In the genomic region with DNA sequence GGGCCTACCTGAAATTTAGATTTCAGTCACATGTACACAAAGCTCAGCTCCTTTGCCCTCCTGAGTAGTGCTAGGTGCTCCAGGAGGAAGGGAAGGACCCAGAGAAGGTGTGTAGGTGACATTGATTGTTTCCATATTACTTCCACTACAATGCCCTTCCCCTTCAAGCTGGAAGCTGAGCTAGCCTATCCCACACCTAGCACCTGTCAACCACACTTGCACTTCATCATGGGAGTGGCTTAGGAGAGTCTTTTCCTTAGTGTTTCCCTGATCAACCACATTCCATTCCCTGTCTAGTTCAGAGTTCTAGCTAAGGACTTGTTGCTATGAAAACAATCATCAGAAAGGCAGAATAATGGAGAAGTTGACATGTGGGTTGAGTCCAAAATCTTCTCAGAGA, we compare ENCODE assay signal across 24 mouse cellular contexts. TPM values are rescaled to one million over a fixed set of nuclear protein-coding genes. Genes with fewer than 3 reads are reported as not detected.
DNase-seq lines count a peak whose midpoint lies in the region; ATAC-seq lines count a peak whose summit lies in the region.
"Had no signal": no experiment of that assay in that cellular context is flagged by ENCODE, and none has a peak within 500 bp of the region (broad histone marks: within the 10 kb centered on the region; RNA-seq: fewer than 3 reads in every experiment).

No protein-coding gene starts in this region.

- H3K9ac ChIP-seq in kidney, embryonic 16.5 days (replicated peaks; ENCODE audit: low read length), result no peak overlapping the region
- H3K9ac ChIP-seq in lung, embryonic 16.5 days (ENCODE audit: low read length), result no peak overlapping the region
- no peak overlapping the region for H3K9ac ChIP-seq in stomach, embryonic 14.5 days (replicated peaks; ENCODE audit: low read depth, low read length)
- H3K9ac ChIP-seq in hindbrain, embryonic 13.5 days, result no peak overlapping the region
- H3K9ac ChIP-seq: embryonic facial prominence, embryonic 15.5 days; heart, embryonic 15.5 days; hindbrain, embryonic 15.5 days had no signal

- ATAC-seq in kidney, embryonic 16.5 days (ENCODE audit: low FRiP score, low TSS enrichment), result 0 out of 2 replicates have a peak, but pooled peaks have one; percentile 41
- peak; percentile 65 for ATAC-seq in lung, embryonic 16.5 days (ENCODE audit: low read depth)
- no peak for ATAC-seq in stomach, embryonic 14.5 days (ENCODE audit: insufficient number of reproducible peaks, insufficient read depth, low FRiP score, low read depth)
- no peak for ATAC-seq in hindbrain, embryonic 13.5 days (ENCODE audit: low FRiP score)
- ATAC-seq: forebrain, embryonic 14.5 days had no signal

- H3K4me2 ChIP-seq in kidney, embryonic 16.5 days (replicated peaks; ENCODE audit: low read depth, low read length), result no peak overlapping the region
- no peak overlapping the region for H3K4me2 ChIP-seq in lung, embryonic 16.5 days (ENCODE audit: low read depth, low read length)
- no peak overlapping the region for H3K4me2 ChIP-seq in stomach, embryonic 14.5 days (replicated peaks; ENCODE audit: low read depth, low read length)
- no peak overlapping the region for H3K4me2 ChIP-seq in hindbrain, embryonic 13.5 days
- H3K4me2 ChIP-seq: embryonic facial prominence, embryonic 15.5 days; hindbrain, embryonic 15.5 days had no signal

- peak; percentile 58 for DNase-seq in heart, adult 11 months
- DNase-seq in heart, adult 9 months (ENCODE audit: low spot score in 2 of 2), result no peak
- no peak for DNase-seq in kidney, postnatal 10 days
- DNase-seq in lung, postnatal 14 days, result no peak
- DNase-seq: adrenal gland, postnatal 10 days; cerebellum, adult 11 months; cerebellum, adult 8-10 months; cerebellum, postnatal 14 days; heart, adult 2 months; heart, postnatal 14 days had no signal

- no peaks in the 10 kb centered on the region for H3K27me3 ChIP-seq in kidney, embryonic 16.5 days (ENCODE audit: insufficient read depth, low read length)
- H3K27me3 ChIP-seq in lung, embryonic 16.5 days (ENCODE audit: control insufficient read depth, insufficient read depth, low read depth, low read length), result no peaks in the 10 kb centered on the region
- H3K27me3 ChIP-seq in stomach, embryonic 14.5 days (ENCODE audit: control insufficient read depth, insufficient read depth, low read length), result no peaks in the 10 kb centered on the region
- no peaks in the 10 kb centered on the region for H3K27me3 ChIP-seq in hindbrain, embryonic 13.5 days
- H3K27me3 ChIP-seq: embryonic facial prominence, embryonic 15.5 days; heart, embryonic 15.5 days; hindbrain, embryonic 15.5 days had no signal

- H3K4me1 ChIP-seq in kidney, embryonic 16.5 days (ENCODE audit: insufficient read depth, low read length), result peaks cover 15% of the 10 kb centered on the region; the same call in 1 of the 2 replicates
- H3K4me1 ChIP-seq in lung, embryonic 16.5 days (replicated peaks; ENCODE audit: control insufficient read depth, insufficient read depth, low read length), result peaks cover 15% of the 10 kb centered on the region
- H3K4me1 ChIP-seq in stomach, embryonic 14.5 days (ENCODE audit: control insufficient read depth, insufficient read depth, low read length), result 0 out of 2 replicates have a peak, but pooled peaks cover 8% of the 10 kb centered on the region
- H3K4me1 ChIP-seq in hindbrain, embryonic 13.5 days (replicated peaks), result no peaks in the 10 kb centered on the region
- H3K4me1 ChIP-seq: embryonic facial prominence, embryonic 15.5 days; hindbrain, embryonic 15.5 days had no signal

- no peak overlapping the region for H3K27ac ChIP-seq in kidney, embryonic 16.5 days (ENCODE audit: low read length)
- H3K27ac ChIP-seq in lung, embryonic 16.5 days (ENCODE audit: low read length), result peak overlapping the region; percentile 30; the same call in 1 of the 2 replicates
- peak overlapping the region; percentile 33; the same call in 1 of the 2 replicates for H3K27ac ChIP-seq in stomach, embryonic 14.5 days (ENCODE audit: low read length)
- H3K27ac ChIP-seq in hindbrain, embryonic 13.5 days, result no peak overlapping the region
- H3K27ac ChIP-seq: forebrain, embryonic 10.5 days; heart, adult 2 months; hindbrain, embryonic 10.5 days; hindbrain, embryonic 15.5 days had no signal

- no peaks in the 10 kb centered on the region for H3K9me3 ChIP-seq in kidney, embryonic 16.5 days (ENCODE audit: low read length)
- no peaks in the 10 kb centered on the region for H3K9me3 ChIP-seq in lung, embryonic 16.5 days (ENCODE audit: control insufficient read depth, low read length)
- H3K9me3 ChIP-seq in stomach, embryonic 14.5 days (ENCODE audit: control insufficient read depth, low read depth, low read length), result no peaks in the 10 kb centered on the region
- no peaks in the 10 kb centered on the region for H3K9me3 ChIP-seq in hindbrain, embryonic 13.5 days
- H3K9me3 ChIP-seq: embryonic facial prominence, embryonic 15.5 days; forebrain, embryonic 10.5 days; heart, embryonic 15.5 days; hindbrain, embryonic 10.5 days; hindbrain, embryonic 15.5 days had no signal

- no peaks in the 10 kb centered on the region for H3K36me3 ChIP-seq in kidney, embryonic 16.5 days (ENCODE audit: insufficient read depth, low read length)
- H3K36me3 ChIP-seq in lung, embryonic 16.5 days (ENCODE audit: control insufficient read depth, insufficient read depth, low read length), result no peaks in the 10 kb centered on the region
- no peaks in the 10 kb centered on the region for H3K36me3 ChIP-seq in stomach, embryonic 14.5 days (ENCODE audit: control insufficient read depth, insufficient read depth, low read length)
- no peaks in the 10 kb centered on the region for H3K36me3 ChIP-seq in hindbrain, embryonic 13.5 days
- H3K36me3 ChIP-seq: embryonic facial prominence, embryonic 15.5 days; forebrain, embryonic 10.5 days; heart, embryonic 15.5 days; hindbrain, embryonic 10.5 days; hindbrain, embryonic 15.5 days had no signal

- no peak overlapping the region for H3K4me3 ChIP-seq in kidney, embryonic 16.5 days (ENCODE audit: low read length)
- H3K4me3 ChIP-seq in lung, embryonic 16.5 days (ENCODE audit: low read length), result no peak overlapping the region
- H3K4me3 ChIP-seq in stomach, embryonic 14.5 days (ENCODE audit: low read depth, low read length), result no peak overlapping the region
- H3K4me3 ChIP-seq in hindbrain, embryonic 13.5 days, result no peak overlapping the region
- H3K4me3 ChIP-seq: embryonic facial prominence, embryonic 15.5 days; erythroblast, embryonic 14.5 days; forebrain, embryonic 10.5 days; heart, adult 2 months; heart, embryonic 15.5 days; hindbrain, embryonic 10.5 days; hindbrain, embryonic 15.5 days had no signal

RNA-seq across cellular contexts. Expression of a gene that starts 5.4 kb away (rescaled TPM):
- polyA plus RNA-seq in kidney, embryonic 16.5 days (2015; fragmentation: Nextera tagmentation; extraction: Ambion mirVana), result 0.76 and 0.81 TPM in 2 replicates
- 0.24 and 0.39 TPM in 2 replicates for polyA plus RNA-seq in lung, embryonic 16.5 days (2015; fragmentation: Nextera tagmentation; extraction: Ambion mirVana)
- polyA plus RNA-seq in stomach, embryonic 14.5 days (2014; fragmentation: Nextera tagmentation; extraction: Ambion mirVana), result 2.0 and 5.0 TPM in 2 replicates
- not detected in 2 replicates for polyA plus RNA-seq in hindbrain, embryonic 13.5 days (2015; fragmentation: Nextera tagmentation; extraction: Ambion mirVana)
- polyA plus RNA-seq: erythroblast, embryonic 14.5 days; forebrain, embryonic 10.5 days; forebrain, embryonic 14.5 days; heart, embryonic 15.5 days had no signal

RNA-seq across cellular contexts. Expression of a gene that starts 38.8 kb away (rescaled TPM):
- polyA plus RNA-seq in kidney, embryonic 16.5 days (2015; fragmentation: Nextera tagmentation; extraction: Ambion mirVana), result not detected in 2 replicates
- 6.2 TPM in 1 of 2 replicates, not detected in the other for polyA plus RNA-seq in lung, embryonic 16.5 days (2015; fragmentation: Nextera tagmentation; extraction: Ambion mirVana)
- polyA plus RNA-seq in stomach, embryonic 14.5 days (2014; fragmentation: Nextera tagmentation; extraction: Ambion mirVana), result not detected in 2 replicates
- not detected in 2 replicates for polyA plus RNA-seq in hindbrain, embryonic 13.5 days (2015; fragmentation: Nextera tagmentation; extraction: Ambion mirVana)
- polyA plus RNA-seq: C2C12; embryonic facial prominence, embryonic 11.5 days; erythroblast, embryonic 14.5 days; forebrain, embryonic 10.5 days; forebrain, embryonic 14.5 days; heart, adult 2 months; hindbrain, embryonic 10.5 days had no signal

RNA-seq across cellular contexts. Expression of a gene that starts 55.2 kb away (rescaled TPM):
- not detected in 2 replicates for polyA plus RNA-seq in kidney, embryonic 16.5 days (2015; fragmentation: Nextera tagmentation; extraction: Ambion mirVana)
- polyA plus RNA-seq in lung, embryonic 16.5 days (2015; fragmentation: Nextera tagmentation; extraction: Ambion mirVana), result not detected in 2 replicates
- polyA plus RNA-seq in stomach, embryonic 14.5 days (2014; fragmentation: Nextera tagmentation; extraction: Ambion mirVana), result 0.71 TPM in 1 of 2 replicates, not detected in the other
- polyA plus RNA-seq in hindbrain, embryonic 13.5 days (2015; fragmentation: Nextera tagmentation; extraction: Ambion mirVana), result not detected in 2 replicates
- polyA plus RNA-seq: brain, embryonic 14.5 days; C2C12; embryonic facial prominence, embryonic 11.5 days; erythroblast, embryonic 14.5 days; forebrain, embryonic 10.5 days; forebrain, embryonic 14.5 days; heart, adult 2 months; heart, embryonic 15.5 days; hindbrain, embryonic 10.5 days; hindbrain, embryonic 15.5 days had no signal

Comparison
In these comparisons a context has a peak if more than half of its experiments do, and no peak if none do; other contexts are left out.
1. ATAC-seq: peak in kidney, embryonic 16.5 days (single experiment) and lung, embryonic 16.5 days (single experiment); none in stomach, embryonic 14.5 days (single experiment) and hindbrain, embryonic 13.5 days (single experiment).
2. H3K27ac ChIP-seq: peak in lung, embryonic 16.5 days (single experiment) and stomach, embryonic 14.5 days (single experiment); none in kidney, embryonic 16.5 days (single experiment) and hindbrain, embryonic 13.5 days (single experiment).